Comparison of ENCODE assay signal across 5 mouse cellular contexts in genomic region chr13:93872591-93872990, GRCm38 (mm10).
"Had no signal": no experiment of that assay in that cellular context is flagged by ENCODE, and none has a peak within 500 bp of the region (broad histone marks: within the 10 kb centered on the region; RNA-seq: fewer than 3 reads in every experiment).

No protein-coding gene starts in this region.

- DNase-seq: kidney, postnatal 25 days; liver; liver, embryonic 13.5 days; liver, postnatal 0 days; lung, postnatal 14 days had no signal
